Mouse (Mus musculus) NIH3T3 (cell line): ENCODE data around the gene Mpst.
A peak's percentile ranks its signal among the peaks of the same experiment; 100 is the strongest.

Experiments
- DNase-seq: peaks from one replicate; pipeline ENCODE4 v3.0.0-alpha.2; 2012; ENCODE audit warnings: low read depth

The Mpst gene

DNA sequence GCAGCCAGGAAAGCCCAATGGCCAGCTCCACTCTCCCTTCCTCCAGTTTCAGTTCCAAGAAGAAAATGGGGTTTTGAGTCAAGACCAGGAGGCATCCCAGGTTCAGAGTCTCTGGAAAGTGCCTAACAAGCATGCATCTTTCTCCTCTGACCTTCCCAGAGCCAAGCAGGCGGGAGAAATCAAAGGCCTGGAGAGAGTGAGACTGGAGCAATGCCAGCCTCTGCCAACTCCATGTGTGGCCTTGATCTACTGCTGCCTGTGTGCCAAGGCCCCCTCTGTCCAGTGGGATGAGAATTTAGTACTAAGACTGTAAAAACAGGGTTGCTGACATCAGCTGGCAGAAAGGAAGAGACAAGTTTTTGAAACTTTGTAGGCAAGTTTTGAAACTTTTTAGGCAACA is 2.3 kb upstream of the Mpst start:
- DNase-seq: peak; percentile 44

DNA sequence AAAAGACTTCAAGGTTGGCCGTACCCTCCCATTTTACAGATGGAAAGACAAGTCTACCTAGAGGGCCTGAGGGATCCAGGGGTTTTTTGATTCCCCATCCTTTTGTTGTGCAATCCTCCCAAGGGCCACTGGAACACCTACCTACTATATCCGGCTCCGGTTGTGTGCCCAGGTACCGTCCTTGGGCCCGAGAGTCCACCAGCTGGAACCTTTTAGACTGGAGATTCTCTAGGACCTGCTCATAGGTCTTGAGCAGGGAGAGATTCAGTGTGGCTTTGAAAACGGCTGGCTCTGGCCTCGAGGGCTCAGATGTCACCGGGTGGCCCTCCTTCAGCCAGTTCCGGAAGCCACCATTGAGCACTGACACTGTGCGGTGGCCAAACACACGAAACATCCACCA is 1.1 kb upstream of the Mpst start:
- no peak for DNase-seq

DNA sequence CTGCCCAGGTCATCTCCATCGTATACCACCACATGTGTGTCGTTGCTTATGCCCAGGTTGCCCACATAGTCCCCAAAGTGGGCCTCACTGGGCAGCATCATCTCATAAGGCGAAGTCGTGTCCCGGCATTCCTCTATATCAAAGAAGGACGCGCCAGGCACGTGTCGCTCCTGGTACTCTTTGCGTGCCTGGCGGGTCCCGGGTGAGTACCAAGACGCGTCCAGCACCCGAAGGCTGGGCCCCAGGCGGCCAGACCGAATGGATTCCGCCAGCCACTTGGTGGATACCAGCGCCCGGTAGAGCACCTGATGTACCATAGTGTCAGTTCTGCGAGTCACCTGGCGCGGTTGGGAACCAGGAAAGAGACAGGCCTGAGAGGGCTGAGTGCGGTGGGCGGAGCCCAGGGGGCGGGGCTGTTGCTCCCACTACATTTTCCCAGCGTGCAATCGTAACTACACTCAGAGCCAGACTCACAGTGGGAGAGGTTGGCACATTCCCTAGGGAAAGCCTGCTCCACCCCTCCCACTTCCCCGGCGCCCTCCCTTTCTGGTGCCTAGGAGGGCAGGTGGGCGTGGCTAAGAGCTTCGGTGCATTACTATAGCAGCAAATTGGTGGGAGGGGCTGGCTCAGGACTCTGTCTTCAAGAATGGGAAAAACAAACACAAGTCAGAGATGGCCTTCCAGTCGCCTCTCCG is 552 bp upstream of the Mpst start, which contains the start of gene Tst:
Tst (minus strand) TSS at position 391 of the 695 bp plus-strand sequence.
- peak; percentile 90 for DNase-seq

DNA sequence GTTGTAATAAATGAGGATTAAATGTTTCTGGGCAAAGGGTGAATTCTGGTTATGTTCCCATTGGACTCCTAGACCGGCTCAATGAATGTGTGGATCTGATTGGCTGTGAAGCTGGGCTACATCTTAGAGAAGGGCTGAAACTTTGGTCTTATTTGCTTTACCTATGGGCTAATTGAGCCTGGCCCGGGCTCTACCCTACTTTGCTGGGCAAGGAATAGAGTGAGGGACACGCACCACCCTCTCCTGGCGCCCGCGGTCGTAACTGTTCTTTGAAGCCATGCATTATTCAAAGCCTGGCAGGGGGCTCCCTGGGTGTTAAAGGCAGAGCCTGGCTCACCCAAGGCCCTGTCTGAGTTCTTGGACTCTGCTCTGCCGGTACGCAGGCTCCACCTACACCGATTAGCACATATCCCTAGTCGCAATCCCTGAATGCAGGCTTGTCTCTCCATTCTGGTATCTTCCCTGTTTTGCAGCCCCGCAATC is 3.4 kb downstream of the Mpst start:
- DNase-seq: no peak

DNA sequence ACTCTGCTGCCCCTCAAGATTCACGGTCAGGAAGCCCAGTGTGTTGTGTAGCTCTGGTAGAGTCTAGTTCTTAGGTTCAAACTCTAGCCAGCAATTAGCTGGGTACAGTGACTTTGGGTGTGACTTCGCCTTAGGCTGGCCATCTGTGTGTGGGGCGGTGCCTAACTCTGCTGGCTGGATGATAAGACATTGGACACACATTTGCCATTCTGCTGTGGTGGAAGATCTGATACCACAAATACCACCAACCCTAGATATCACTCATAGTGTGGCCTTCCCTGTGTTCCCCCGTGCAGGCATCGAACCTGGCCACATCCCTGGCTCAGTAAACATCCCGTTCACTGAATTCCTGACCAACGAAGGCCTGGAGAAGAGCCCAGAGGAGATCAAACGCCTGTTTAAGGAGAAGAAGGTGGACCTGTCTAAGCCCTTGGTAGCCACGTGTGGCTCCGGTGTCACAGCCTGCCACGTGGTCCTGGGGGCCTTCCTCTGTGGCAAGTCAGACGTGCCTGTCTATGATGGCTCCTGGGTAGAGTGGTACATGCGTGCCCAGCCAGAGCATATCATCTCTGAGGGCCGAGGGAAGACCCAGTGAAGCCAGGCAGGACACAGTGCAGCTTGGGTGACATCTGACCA is 7.0 kb downstream of the Mpst start:
- no peak for DNase-seq

DNA sequence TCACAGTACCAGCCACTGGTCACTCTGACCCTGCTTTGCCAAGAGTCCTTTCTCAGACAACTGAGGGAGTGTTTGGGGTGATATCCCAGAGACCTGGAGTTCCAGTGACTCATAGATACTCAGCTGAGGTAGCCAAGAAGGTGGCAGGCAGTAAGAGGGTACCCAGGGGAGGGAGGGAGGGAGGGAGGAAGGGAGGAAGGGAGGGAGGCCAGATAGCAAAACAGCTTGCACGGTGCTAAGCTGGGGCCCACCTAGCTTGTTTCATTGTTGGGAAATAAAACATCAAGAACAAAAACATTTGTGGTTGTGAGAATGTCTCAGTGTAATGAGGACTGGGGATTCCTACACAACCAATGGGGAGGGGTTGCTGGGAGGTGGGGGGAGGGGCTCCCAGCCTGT is 7.5 kb downstream of the Mpst start:
- no peak for DNase-seq

DNA sequence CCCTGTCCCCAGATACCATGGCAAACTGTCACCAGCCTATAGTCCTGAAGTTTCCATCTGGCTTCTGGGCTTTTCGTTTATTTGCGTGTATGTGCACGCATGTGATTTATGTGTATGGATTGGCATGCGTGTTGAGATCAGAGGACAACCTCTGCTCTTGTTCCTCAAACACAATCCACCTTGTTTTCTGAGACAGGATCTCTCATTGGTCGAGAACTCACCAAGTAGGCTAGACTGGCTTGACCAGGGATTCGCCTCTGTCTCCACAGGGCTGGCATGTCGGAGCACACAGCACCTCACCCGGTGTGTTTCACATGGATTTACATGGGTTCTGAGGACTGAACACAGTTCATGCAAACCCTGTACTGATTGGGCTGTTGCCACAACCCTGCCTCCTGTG is 7.9 kb downstream of the Mpst start:
- DNase-seq: no peak

DNA sequence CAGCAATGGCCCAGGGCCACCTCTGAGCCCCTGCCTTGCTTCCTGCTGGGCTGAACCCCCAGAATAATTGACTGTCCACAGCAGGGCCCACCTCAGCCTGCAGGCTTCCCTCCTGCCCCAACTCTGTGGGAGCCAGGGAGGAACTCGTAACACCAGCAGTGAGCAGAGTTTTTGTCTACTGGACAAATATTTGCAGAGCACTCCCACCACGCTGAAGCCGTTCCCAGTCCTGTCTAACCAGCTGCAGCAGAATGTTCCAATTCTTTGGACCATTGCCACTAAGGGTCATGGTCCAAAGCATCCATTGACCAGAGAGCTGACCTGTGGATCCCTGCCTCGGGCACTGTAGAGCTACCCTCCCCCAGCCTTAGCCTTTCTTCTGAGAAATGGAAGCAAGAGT is 10.7 kb downstream of the Mpst start:
- DNase-seq: peak; percentile 36

DNA sequence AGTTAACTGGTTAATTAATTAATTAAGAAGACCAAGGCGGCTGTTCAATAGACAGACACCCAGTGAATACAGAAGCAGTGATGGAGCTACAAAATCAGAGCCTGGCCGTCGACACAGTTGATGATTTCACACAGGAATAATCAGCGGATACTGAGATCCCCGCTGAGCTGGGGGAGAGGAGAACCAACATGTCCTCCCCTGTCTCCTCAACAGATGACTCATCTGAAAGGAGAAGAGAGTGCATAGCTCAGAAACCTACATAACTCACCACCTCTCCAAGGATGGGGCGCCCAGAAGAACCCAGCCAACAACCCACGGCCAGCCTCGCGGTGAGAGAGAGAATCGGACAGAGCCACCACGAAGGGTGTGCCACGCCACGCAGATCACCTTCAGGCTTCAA is 14.2 kb downstream of the Mpst start:
- no peak for DNase-seq

DNA sequence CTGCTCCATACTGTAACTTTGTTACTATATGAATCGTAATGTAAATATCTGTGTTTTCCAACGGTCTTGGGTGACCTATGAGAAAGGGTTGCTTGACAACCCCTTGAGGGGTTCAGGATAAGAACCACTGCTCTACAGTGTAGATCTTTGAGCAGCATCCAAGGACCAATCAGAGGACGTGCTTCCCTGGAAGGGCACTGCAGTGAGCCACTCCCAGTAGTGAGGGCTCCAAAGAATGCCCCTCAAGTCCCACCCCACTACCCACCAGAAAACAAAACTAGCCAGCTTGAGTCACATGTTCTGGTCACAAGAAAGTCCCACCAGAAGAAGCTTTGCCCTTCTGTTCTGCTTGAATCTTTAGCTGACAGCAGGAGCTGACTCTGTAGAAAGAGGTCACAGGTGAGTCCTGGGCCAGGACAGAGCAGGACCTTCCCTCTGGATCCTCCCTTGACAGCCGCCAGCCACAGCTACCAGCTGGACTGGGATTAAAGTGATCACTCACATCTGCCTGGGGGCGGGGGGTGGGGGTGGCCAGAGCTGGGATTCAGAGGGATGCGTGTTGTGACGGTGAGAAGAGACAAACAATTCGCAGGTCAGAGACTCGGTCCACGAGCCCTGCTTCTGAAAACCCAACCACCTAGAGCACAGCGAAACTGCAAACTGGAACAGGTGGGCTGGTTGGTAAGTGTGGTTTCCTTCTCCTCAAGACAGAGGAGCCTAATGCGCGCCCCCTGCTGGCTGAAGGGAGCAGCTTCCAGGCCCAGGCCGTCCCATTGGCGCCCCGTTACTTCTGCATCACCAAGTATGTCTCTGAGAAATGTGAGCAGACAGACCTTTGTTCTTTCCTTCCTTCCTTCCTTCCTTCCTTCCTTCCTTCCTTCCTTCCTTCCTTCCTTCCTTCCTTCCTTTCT is 16.1 kb downstream of the Mpst start:
- DNase-seq: peak; percentile 91

DNA sequence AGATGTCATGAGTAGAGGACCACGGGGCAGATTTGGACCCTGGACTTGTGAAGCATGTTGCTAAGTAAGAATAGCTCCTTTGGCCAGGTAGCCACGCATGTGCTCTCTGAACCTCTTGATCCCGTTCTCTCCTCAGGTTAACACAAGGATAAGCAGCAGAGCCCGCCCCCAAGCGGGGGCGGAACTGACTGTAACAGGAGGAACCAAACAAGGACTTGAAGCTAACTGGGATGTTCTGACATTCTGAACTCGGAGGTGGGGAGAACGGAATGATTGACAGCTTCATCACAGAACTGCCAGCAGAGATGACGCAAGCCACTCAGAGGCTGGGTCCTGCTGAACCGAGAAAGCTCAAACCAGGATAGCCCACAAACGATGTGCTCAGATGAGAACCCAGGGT is 18.3 kb downstream of the Mpst start:
- peak; percentile 27 for DNase-seq

DNA sequence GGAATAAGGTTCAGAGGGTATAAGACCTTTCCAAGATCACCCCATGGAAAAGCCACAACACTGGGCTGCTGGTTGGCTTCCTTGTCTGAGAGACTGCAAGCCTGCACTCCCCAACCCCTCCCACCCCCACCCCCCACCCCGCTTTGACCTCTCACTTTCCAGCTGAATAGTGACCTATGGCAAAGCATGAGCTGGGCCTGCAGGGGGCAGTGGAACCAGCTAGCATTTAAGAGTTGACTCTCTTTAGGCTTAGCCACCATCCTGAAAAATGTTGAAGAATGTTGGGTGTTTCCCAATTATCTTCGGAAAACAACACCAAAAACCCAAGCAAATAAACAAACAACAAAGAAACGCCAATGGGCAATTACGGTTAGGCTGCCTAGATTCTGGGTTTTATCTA is 19.0 kb downstream of the Mpst start:
- DNase-seq: no peak

DNA sequence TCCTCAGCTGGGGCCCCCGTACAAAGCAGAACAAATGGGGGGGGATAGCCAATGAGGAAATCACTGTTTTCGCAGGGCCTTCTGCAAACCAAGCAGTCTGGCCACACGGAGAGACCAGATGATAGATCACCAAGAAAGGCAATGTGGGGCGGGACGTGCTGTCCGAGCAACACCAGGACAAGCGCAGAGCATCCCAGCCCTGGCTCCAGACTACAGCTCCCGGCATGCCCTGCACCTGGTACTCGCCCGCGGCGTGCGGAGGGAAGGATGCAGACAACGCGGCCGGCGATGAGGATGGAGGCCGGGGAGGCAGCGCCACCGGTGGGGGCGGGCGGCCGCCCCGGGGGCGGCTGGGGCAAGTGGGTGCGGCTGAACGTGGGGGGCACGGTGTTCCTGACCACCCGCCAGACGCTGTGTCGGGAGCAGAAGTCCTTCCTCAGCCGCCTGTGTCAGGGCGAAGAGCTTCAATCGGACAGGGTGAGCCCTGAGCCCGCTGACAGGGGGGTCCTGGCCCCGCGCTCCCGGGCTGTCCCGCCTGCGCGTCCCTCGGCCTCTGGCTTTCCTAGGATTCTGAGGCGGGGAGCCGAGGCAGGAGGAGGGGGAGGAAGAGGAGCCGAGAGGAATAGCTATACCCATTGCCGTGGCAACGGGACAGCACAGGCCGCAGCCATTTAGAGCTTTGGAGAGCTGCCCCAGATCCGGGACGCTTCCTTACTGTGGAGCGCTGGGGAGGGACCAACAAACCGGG is 22.3 kb downstream of the Mpst start, which contains the start of gene Kctd17:
Kctd17 (plus strand) TSS at position 174 of the 748 bp plus-strand sequence.
- DNase-seq: peak; percentile 83

DNA sequence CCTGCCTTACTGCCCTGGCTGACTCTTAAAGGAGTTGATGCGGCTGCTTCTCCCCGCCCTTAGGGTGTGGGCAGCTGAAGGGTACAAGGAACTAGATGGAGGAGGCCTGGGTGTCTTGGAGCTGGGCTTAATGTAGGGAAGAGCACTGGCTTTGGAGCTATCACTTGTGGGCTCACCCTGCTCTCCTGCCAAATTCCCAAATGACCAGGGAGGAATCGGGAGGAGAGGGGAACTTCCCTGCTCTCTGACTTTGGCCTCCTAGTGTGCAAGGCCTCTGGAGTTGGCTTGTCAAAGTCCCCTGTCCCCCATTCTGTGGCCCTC is 22.9 kb downstream of the Mpst start:
- DNase-seq: no peak

DNA sequence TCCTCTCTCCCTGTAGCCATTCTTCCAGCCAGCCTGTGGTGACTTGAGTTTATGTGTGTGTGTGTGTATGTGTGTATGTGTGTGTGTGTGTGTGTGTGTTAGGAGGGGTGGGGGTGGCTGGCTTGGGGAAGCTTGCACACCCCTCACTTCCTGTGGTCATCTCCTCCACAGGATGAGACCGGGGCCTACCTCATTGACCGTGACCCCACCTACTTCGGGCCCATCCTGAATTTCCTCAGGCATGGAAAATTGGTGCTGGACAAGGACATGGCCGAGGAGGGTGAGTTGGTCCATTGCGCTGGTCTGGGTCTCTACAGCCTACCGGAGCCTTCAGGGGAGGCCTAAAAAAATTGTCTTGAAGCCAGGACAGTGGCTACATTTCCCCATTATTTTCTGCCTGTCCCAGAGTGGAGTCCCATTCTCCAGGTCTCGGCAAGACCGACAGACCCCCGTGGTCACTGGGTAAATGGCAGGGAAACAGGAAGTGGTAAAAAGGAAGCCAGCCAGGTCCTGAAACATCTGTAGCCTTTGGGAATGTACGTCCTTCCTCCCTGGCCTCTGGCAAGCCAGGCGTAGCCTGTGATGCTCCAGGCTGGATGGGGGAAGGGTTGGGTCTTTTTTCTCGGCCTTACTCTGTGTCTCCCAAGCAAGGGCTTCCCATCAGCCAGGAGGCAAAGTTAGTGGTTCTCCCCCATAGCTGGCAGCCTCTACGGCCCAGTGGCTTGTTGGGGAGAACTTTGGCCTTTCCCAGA is 23.8 kb downstream of the Mpst start:
- DNase-seq: no peak

DNA sequence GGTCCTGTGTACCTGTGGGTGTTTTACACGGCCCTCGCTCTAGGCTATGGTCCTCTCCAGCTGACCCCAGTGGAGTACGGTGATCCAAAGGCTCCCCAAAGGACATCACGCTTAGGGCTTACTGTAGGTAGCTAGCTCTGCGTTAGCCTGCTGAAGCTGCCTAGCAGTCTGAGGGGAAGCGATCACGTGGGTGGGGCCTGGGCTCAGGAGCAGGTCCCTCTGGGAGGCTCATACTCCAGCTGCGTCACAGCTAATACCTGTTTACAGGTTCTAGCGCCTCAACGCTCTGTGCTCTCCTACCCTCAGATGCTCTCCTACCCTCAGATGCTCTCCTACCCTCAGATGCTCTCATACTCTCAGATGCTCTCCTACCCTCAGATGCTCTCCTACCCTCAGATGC is 24.7 kb downstream of the Mpst start:
- no peak for DNase-seq

DNA sequence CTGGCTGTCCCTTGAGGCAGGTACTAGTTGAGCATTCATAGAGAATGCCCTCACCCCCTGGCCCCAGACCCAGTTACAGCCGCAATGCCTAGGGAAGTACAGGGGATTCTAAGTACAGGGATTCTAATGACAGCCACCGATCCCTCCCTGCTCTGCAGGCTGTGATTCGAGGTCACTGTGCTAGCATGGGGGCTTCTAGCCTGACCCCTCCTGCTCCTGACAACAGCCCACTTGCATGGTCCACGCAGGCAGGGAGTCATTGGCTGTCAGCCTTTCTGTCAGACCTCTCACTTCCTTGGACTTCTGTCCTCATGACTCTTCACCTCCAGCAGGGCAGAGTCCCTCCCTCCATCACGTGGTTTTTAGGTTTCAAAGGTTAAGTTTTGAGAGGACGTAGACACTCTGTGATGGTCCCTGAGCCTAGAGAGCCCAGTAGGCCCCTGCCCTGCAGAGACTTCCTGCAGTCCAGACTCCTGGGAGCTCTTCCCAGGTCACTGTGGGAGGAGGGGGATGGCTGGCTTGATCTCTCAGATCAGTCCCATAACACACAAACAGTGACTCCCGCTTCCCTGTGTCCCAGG is 25.4 kb downstream of the Mpst start:
- DNase-seq: no peak

DNA sequence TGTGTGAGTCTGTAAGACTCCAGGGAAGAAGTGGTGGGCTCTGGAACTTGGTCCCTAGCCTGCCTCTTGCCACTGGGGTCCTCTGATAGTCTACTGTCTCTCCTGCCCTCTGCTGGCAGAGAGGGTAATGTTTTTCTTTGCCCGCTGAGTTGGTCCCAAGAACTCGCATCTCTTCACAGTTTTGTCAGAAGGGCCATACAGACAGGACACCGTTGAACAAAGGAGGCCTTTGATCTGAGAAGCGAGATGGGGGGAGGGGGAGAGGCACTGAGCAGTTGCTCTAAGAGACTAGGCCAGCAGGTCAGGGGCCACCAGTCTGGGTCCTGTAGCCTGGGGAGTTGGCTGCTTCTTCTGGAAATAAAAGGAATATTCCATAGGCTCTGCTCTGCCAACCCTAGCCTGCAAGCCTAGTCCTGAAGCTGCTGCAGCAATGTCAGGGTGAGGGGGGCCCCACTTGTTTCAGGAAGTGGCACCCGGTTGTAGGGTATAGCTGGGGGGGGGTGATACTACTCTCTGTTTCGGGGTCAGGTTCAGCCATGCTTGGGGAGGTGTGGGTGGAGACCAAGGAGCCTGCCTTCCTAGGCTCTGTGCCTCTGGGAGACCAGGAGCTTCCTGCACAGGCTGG is 28.8 kb downstream of the Mpst start:
- DNase-seq: peak; percentile 45

DNA sequence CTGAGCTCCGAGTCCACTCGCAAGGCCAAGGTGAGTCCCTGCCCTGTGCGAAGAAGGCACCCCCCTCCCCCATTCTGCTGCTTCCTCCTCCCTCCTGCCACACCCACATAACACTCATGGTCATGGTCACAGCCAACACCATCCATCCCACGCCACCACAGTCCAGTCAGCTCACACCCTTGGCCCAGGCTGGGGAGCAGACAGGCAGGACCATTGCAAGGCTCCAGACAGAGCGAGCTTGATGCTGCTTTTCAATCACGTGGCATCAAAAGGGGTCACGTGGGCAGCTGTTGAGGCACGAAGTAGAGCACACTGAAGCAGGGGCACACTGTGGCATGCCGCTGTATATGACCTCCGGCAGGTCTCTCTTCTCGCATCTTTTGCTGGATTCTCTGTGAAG is 29.5 kb downstream of the Mpst start:
- no peak for DNase-seq

DNA sequence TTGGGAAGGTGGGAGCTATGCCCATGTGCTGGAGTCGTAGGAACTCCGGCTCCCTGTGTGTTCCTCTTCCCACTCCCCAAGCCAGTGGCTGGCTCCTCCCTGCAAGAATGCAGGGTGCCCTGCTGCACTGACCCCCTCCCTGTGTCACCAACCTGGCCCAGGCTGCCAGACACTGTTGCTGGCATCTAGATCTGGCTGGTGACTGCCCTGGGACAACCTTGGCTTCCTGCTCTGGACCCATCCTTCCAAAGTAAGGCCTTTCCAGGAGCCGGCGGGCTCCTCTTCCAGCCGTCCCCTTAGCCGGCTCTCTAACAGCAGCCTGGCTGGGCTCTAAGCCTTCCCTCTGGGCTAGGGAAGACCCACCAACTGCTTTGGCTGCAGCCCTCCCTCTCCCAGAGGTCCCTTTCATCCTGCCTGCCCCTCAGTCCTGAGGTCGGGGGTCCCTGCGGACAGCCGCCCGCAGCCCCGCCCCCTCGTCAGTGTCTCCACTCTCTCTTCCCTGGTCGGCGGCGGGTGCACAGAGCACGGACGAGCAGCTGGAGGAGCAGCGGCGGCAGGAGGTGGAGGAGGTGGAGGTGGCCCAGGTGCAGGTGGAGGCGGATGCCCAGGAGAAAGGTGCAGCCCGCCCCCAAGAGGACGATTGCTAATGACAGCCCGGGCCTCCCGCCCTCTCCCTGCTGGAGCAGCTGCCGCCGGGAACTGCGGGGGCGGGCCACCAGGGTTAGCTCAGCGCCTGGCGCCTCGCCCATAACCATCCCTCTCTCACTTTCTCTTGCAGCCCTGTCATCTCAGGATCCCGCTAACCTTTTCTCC is 30.4 kb downstream of the Mpst start:
- DNase-seq: peak; percentile 93
